Mouse (Mus musculus): ENCODE data around the gene Edem2.
"Not testable (repeated sequence)": the region's sequence is repeated elsewhere in the genome, so short reads cannot be mapped to it uniquely, and the experiment has no call there.

Edem2 gene

GRCm38 (mm10) chr2:155735766-155736165, 6.5 kb upstream of the Edem2 start, which contains the start of gene Gm17581:
TSS of gene Gm17581 (minus strand) at chr2:155735866.
- DNase-seq (ENCODE audit: low spot score): not testable (repeated sequence)

GRCm38 (mm10) chr2:155735080-155735479, 5.8 kb upstream of the Edem2 start:
- no peak for DNase-seq (ENCODE audit: low spot score)

DNA sequence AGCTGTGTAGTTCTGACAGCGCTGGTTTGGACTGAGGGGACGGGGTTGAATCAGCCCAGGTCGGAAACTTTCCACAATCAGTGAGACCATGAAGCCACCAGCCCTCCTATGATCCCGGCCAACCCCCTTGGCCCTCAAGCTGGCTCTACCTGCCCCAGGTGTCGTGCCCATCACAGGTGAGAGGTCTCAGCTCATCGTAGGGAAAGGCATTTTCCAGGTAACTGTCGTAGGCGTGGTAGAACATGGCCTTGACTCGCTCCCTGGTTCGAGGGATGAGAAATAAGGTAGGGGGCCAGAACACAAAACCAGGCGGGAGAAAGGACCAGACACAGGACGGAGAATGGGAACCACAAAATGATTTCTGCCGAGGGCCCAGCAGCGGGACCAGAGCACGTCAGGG, 533 bp downstream of the Edem2 start:
- DNase-seq (ENCODE audit: low spot score): no peak

DNA sequence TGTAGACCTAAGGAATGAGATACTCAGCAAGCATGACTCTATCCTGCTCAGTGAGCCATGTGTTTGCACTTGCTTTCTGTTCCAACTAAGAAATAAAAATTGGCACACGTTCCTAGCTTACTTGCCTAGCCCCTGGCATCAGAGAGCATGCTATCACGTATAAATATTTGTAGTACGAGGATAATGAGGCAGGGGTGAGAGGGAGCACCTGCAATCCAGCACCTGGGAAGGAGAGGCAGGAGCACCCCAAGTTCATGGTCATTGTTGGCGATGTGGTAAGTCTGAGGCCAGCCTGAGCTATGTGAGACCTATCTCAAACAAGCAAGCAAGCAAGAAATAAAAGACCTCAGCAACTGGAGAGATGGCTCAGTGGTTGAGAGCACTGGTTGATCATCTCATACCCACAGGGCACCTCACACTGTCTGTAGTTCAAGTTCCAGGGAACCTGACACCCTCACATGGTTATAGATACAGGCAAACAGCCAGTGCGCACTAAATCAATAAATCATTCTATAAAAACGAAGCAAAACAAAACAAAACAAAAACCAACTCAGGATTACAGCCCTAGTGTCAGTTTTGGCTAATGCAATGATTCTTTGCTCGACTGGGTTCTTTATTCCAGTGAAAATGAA, 1.4 kb downstream of the Edem2 start:
- DNase-seq (ENCODE audit: low spot score): no peak

GRCm38 (mm10) chr2:155726302-155726701, 3.0 kb downstream of the Edem2 start:
- DNase-seq (ENCODE audit: low spot score): no peak

DNA sequence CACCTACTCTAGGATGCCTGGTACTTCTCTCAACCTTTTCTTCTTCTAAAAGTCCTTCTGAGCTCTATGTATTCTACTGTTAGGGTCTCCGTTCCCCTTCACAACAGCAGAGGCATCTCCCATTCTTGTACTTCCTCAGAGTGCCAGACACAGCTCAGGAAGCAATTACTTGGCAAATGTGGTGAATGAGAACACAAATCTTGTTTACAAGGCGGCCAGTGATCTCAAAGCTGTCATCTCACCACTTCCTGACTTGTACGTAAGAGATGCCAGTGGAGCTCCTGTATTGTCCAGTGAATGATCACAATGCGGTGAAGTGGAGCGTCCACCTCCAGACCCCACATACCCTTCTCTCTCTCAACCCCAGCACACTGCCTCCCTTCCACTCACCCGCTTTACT, 4.7 kb downstream of the Edem2 start:
- DNase-seq (ENCODE audit: low spot score): no peak

GRCm38 (mm10) chr2:155724036-155724435, 5.2 kb downstream of the Edem2 start:
- no peak for DNase-seq (ENCODE audit: low spot score)

GRCm38 (mm10) chr2:155720585-155720984, 8.7 kb downstream of the Edem2 start:
- no peak for DNase-seq (ENCODE audit: low spot score)

GRCm38 (mm10) chr2:155717082-155717990, 11.9 kb downstream of the Edem2 start:
- no peak for DNase-seq (ENCODE audit: low spot score)

DNA sequence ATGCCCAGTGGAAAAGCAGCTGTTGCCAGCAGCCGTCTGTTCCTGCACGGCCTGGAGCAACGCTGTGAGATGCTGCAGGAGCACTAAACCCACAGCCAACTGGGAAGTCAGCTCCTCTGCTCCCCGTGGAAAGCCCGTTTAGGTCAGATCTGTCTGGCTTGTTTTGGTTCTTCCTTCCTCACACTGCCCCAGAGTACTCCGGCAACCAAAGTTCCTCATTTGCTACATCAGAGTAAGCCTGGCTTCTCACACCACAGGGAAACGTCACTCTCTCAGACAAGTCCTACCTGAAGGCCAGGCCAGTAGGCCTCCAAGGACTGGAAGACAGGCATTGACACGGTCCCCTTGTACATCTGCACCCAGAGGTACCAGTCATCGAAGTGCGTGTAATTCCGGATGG, 18.7 kb downstream of the Edem2 start:
- no peak for DNase-seq (ENCODE audit: low spot score)

- peak; percentile 34 for DNase-seq (ENCODE audit: low spot score)
Observed at GRCm38 (mm10) chr2:155707251-155707650, 22.0 kb downstream of the Edem2 start.

- DNase-seq (ENCODE audit: low spot score): no peak
Observed at GRCm38 (mm10) chr2:155703630-155704029, 25.6 kb downstream of the Edem2 start.

DNA sequence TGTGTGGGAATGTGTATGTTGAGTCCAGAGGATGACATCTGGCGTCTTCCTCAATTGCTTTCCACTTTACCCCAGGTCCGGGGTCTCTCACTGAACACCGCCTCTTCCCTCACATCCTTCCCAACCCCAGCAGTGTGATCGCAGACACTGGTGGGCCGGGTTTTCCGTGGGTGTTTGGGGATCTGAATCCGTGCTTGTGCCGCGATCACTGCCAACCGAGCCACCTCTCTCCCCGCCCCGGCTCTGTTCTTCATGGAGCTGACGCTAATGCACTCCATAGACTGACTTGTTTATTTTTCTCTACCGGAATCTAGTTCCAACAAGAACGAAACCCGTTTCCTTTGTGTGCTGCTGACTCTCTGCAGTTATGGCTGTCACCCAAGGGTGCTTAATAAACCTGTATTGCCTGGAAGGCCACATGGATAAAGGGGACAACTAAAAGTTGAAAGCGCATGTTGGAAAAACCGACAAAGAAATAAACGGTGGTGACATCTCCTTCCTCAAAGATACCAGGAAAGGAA, 27.8 kb downstream of the Edem2 start:
- DNase-seq (ENCODE audit: low spot score): no peak

DNA sequence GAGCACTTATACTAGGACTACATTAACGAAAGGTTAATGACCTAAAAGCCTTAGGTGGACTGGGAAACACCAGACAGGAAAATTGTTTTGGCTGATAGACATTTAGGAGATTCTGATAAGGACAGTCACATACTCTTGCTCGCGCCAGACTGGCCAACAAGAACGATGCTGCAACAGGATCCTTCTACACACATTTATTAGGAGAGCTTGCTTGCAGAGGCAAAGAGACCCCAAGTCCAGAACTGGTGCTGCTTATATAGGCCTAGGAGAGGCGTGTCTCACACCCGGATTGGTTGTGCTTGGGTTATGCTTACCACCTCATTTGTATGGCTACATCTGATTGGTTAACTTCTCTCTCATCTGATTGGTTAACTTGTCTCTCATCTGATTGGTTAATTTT, 30.8 kb downstream of the Edem2 start:
- not testable (repeated sequence) for DNase-seq (ENCODE audit: low spot score)

GRCm38 (mm10) chr2:155696851-155697250, 32.4 kb downstream of the Edem2 start:
- no peak for DNase-seq (ENCODE audit: low spot score)

DNA sequence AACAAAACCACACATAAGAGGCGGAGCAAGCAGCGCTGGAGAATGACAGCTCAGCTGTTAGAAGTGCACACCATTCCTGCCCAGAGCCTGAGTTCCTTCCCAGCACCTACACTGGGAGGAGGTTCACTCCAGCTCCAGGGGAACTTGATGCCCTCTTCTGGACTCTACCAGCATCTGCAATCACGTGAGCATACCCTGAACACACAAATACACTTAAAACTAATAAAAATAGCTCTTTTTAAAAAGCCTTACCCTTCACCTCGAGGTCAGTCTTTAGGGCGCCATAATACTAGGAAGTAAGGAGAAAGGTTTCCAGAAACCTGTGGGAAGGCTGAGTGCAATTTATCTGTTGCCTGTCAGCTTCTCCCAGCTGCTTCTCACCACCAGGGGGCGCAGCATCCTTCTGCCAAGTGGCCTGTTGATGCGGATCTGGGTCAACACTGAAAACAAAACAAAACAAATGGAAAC, 33.1 kb downstream of the Edem2 start:
- peak; percentile 63 for DNase-seq (ENCODE audit: low spot score)

GRCm38 (mm10) chr2:155695316-155695715, 34.0 kb downstream of the Edem2 start:
- DNase-seq (ENCODE audit: low spot score): no peak

GRCm38 (mm10) chr2:155694564-155694963, 34.7 kb downstream of the Edem2 start:
- no peak for DNase-seq (ENCODE audit: low spot score)

- no peak for DNase-seq (ENCODE audit: low spot score)
Observed at GRCm38 (mm10) chr2:155693136-155693535, 36.1 kb downstream of the Edem2 start.

DNA sequence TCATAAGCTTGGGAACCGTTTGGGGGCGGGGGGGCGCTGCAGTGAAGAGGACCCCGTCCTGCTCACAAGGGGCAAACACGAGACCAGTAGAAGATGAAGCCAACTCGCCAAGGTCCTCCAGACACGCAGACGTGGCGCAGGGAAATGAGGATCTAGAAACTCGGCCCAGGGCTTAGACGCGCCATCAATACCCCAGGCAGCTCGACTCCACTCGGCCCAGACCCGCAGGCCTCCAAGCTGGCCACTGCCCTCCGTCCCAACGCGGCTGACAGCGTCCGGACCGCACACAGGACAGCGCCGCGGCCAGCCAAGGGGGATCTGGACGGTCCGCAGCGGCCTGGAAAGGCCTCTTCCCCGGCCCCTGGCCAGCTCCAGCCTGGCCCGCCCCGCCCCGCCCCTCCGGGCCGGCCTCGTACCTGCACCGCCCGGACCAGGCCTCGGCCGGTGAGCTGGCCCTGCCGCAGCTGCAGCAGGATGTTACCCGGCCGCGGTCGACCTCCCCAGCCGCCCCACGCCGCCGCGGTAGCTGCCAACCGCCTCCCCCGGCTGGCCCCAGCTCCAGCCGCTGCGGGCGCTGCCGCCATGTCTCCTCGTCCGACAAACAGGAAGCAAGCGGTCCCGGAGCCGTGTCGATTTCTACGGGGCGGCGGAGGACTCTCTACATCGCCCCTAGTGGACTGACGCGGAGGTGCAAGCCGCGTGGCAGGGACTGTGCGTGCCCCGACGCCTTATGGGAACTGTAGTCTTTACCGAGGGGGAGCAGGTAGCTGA, 37.4 kb downstream of the Edem2 start, which contains the start of gene Trpc4ap:
Gene Trpc4ap (minus strand): TSS at position 662 of the 771 bp plus-strand sequence.
- peak; percentile 90 for DNase-seq (ENCODE audit: low spot score)

- no peak for DNase-seq (ENCODE audit: low spot score)
Observed at GRCm38 (mm10) chr2:155691336-155691722, 37.9 kb downstream of the Edem2 start.

DNA sequence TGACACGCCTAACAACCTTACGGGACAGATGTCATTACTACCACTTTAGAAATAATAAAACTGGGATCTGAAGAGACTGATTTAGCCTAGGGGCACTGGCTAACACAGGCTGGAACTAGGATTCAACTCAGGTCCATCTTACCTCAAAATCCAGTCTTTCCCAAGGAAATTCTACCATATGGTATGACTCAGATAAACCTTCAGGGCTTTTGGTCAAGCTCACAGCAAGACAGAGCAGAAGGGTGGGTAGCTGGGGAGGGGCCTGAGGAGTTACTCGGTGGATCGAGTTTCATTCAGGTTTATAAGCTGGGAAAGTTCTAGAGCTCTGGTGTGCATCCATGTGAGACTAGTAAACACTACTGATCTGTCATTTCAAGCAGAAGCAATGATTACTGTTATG, 40.1 kb downstream of the Edem2 start:
- DNase-seq (ENCODE audit: low spot score): no peak

All from left cerebral cortex, adult 11 months (tissue).